Mouse (Mus musculus) limb, embryonic 12.5 days (tissue): ENCODE results near the gene Siglecg. TPM values are rescaled to one million over a fixed set of nuclear protein-coding genes. Genes with fewer than 3 reads are reported as not detected.

Experiments used
- ATAC-seq: fragments of 200-750 bp; cut with Nextera tagmentation; 2 replicates; pipeline ENCODE4 v1.8.0; 2017; ENCODE audit warnings: low read depth, moderate TSS enrichment; ENCODE audit not compliant: insufficient number of reproducible peaks, insufficient read depth, low FRiP score, low TSS enrichment
- H3K27ac ChIP-seq: fragments of 300-500 bp; sonication (generic); 2 replicates; pipeline ENCODE4 v1.5.1; 2016; ENCODE audit warnings: mild to moderate bottlenecking, moderate library complexity
- H3K27me3 ChIP-seq: fragments of 300-500 bp; sonication (generic); 2 replicates; pipeline ENCODE4 v1.6.1; 2016; ENCODE audit warnings: mild to moderate bottlenecking, moderate library complexity
- H3K36me3 ChIP-seq: fragments of 300-500 bp; sonication (generic); 2 replicates; pipeline ENCODE4 v1.6.1; 2016; ENCODE audit warnings: mild to moderate bottlenecking, moderate library complexity
- H3K4me1 ChIP-seq: fragments of 300-500 bp; sonication (generic); replicated peaks from 2 replicates; pipeline ENCODE4 v1.6.1; 2016
- H3K4me2 ChIP-seq: fragments of 300-500 bp; sonication (generic); 2 replicates; pipeline ENCODE4 v1.6.1; 2016; ENCODE audit warnings: mild to moderate bottlenecking, moderate library complexity
- H3K4me3 ChIP-seq: fragments of 300-500 bp; sonication (generic); replicated peaks from 2 replicates; pipeline ENCODE4 v1.5.1; 2016; ENCODE audit warnings: mild to moderate bottlenecking
- H3K9ac ChIP-seq: fragments of 300-500 bp; sonication (generic); replicated peaks from 2 replicates; pipeline ENCODE4 v1.6.1; 2016; ENCODE audit warnings: mild to moderate bottlenecking, moderate library complexity
- H3K9me3 ChIP-seq: fragments of 300-500 bp; sonication (generic); 2 replicates; pipeline ENCODE4 v1.6.1; 2016; ENCODE audit warnings: mild to moderate bottlenecking, moderate library complexity
- WGBS: fragments of 180-500 bp; shearing (Covaris S2); methylation state at CpG from one replicate; pipeline ENCODE4 v1.1.7; 2016; 5-methylcytosine and 5-hydroxymethylcytosine counted together
- microRNA-seq: library from miRNA; unstranded; fragments of <30 nt; microRNA quantifications from one replicate; pipeline ENCODE4, GENCODE M21; 2017
- polyA plus RNA-seq: library from polyadenylated mRNA; unstranded; fragments of >200 nt; fragmentation: Nextera tagmentation; extraction: Ambion mirVana; gene quantifications from 2 replicates; pipeline ENCODE4 v1.2.1, GENCODE M21; 2016

Siglecg gene
- polyA plus RNA-seq, 1 experiment from 2014 or later: not detected

DNA sequence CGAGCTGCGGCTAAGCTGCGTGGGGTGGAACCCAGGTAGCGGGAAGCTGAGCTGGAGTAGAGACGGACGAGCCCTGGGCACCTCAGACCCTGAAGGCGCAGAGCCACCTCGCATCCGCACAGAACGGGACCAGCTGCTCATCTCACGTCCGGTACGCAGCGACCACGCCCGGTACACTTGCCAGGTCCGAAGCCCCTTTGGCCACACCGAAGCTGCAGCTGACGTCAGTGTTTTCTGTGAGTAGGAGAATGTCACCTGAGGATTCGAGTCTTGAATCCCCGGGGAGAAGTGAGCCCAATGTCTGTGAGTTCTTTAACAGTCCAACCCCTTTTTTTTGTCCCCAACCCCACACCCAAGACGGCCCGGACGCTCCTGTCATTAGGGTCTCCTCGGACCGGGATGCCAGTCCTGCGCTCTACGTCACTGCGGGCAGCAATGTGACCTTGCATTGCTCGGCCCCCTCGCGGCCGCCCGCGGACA, 56.9 kb downstream of the Siglecg start:
- WGBS: 6% methylated on average over 35 of the region's 35 CpGs
- no peak overlapping the region for H3K27ac ChIP-seq
- peak overlapping the region; percentile 48 for H3K4me3 ChIP-seq
- H3K27me3 ChIP-seq: peaks cover 46% of the 10 kb centered on the region
- H3K9me3 ChIP-seq: no peaks in the 10 kb centered on the region
- peak; percentile 50; the same call in 1 of the 2 replicates for ATAC-seq
- H3K9ac ChIP-seq: peak overlapping the region; percentile 44; the same call in 1 of the 2 replicates
- no peaks in the 10 kb centered on the region for H3K36me3 ChIP-seq
- H3K4me1 ChIP-seq: peaks cover 17% of the 10 kb centered on the region; the same call in 1 of the 2 replicates
- H3K4me2 ChIP-seq: peak overlapping the region; percentile 82

DNA sequence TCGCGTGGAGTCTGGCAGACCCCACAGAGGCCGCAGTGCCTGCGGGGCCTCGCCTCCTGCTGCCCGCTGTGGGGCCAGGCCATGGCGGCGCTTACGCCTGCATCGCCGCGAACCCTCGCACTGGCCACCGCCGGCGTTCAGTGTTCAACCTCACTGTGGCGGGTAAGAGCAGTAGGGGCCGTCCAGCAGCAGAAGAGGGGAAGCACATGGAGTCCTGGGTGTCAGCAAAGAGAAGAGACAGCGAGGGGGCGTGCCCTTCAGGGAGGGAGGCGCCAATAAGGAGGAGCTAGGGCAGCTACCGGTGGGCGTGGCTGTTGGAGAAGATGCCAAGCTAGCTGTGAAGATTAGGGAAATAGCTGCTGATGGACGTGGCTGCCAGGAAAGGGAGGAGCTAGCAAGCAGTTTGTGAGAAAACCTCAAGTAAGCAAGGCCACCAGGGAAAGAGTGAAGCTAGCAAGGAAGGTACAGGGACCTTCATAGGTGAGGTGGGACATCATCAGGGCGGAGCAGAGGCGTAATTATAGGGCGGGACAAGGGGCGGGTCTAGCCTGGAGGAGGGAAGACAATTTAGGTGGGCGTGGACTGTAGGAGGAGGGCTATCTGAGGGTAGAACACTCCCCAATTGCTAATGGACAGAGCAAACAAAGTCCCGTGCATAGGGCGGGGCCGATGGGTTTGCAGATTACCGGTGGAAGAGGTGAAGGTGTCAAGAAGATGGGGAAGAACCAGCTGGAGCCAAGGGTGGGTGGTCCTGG, 57.5 kb downstream of the Siglecg start:
- H3K9ac ChIP-seq: peak overlapping the region; percentile 44; the same call in 1 of the 2 replicates
- under 1% methylated on average over 33 of the region's 33 CpGs for WGBS
- H3K27me3 ChIP-seq: peaks cover 46% of the 10 kb centered on the region
- H3K4me1 ChIP-seq: peaks cover 17% of the 10 kb centered on the region; the same call in 1 of the 2 replicates
- H3K4me3 ChIP-seq: peak overlapping the region; percentile 48
- H3K27ac ChIP-seq: no peak overlapping the region
- ATAC-seq: peak; percentile 73
- no peaks in the 10 kb centered on the region for H3K36me3 ChIP-seq
- H3K9me3 ChIP-seq: no peaks in the 10 kb centered on the region
- H3K4me2 ChIP-seq: peak overlapping the region; percentile 82

DNA sequence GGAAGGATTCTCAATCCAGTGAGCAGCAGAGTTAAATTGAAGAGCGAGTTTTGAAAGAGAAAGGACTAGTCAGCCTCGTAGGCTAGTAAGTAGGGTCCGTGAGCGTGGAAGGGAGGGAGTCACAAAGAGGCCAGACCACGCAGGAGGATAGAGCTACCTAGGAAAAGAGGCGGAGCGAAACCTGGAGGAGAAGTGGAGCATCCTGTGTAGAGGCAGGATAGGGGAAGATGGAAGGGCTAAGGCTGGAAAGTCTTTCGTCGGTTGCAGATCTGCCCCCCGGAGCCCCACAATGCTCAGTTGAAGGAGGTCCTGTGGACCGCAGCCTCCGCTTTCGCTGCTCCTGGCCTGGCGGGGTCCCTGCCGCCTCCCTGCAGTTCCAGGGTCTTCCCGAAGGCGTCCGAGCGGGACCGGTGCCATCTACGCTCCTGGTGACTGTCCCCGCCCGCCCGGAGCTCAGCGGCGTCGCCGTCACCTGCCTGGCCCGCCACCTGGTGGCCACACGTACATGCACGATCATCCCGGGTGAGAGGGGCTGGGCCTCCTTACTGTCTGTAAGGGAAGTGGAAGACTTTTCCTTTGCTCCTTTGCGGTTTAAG, 58.2 kb downstream of the Siglecg start:
- peak; percentile 49 for ATAC-seq
- H3K4me3 ChIP-seq: peak overlapping the region; percentile 48
- peaks cover 17% of the 10 kb centered on the region; the same call in 1 of the 2 replicates for H3K4me1 ChIP-seq
- peak overlapping the region; percentile 82 for H3K4me2 ChIP-seq
- H3K27ac ChIP-seq: no peak overlapping the region
- H3K9ac ChIP-seq: peak overlapping the region; percentile 37; the same call in 1 of the 2 replicates
- H3K36me3 ChIP-seq: no peaks in the 10 kb centered on the region
- WGBS: 1% methylated on average over 33 of the region's 33 CpGs
- H3K9me3 ChIP-seq: no peaks in the 10 kb centered on the region
- H3K27me3 ChIP-seq: peaks cover 46% of the 10 kb centered on the region

Small RNA genes within 50 kb of the gene (microRNA-seq; reads per million reads assigned to microRNA genes)
- 1.2 reads per million for gene Mir7051

Other genes with a start within 250 kb of the Siglecg start
- gene Zfp715, start 94.9 kb upstream of the Siglecg start, polyA plus RNA-seq: 14.5 and 15.1 TPM in 2 replicates
- gene Siglecf, start 56.9 kb upstream of the Siglecg start, polyA plus RNA-seq: 0.33 and 0.40 TPM in 2 replicates
- gene Lim2, start 19.5 kb downstream of the Siglecg start, polyA plus RNA-seq: not detected in 2 replicates
- 0.64 TPM in 1 of 2 replicates, not detected in the other for gene Nkg7, start 28.9 kb downstream of the Siglecg start, polyA plus RNA-seq
- not detected in 2 replicates for gene Cldnd2, start 32.6 kb downstream of the Siglecg start, polyA plus RNA-seq
- 236 and 240 TPM in 2 replicates for gene Etfb, start 35.9 kb downstream of the Siglecg start, polyA plus RNA-seq
- gene Gm45233, start 35.9 kb downstream of the Siglecg start, polyA plus RNA-seq: 1.1 TPM in 1 of 2 replicates, not detected in the other
- 1.8 and 3.7 TPM in 2 replicates for gene Vsig10l, start 54.9 kb downstream of the Siglecg start, polyA plus RNA-seq
- gene Iglon5, start 81.9 kb downstream of the Siglecg start, polyA plus RNA-seq: 1.4 and 1.7 TPM in 2 replicates
- gene 4931406B18Rik, start 97.7 kb downstream of the Siglecg start, polyA plus RNA-seq: not detected in 2 replicates
- gene Cd33, start 136.2 kb downstream of the Siglecg start, polyA plus RNA-seq: 0.83 and 1.4 TPM in 2 replicates
- 5.6 and 5.7 TPM in 2 replicates for gene Zfp658, start 154.1 kb downstream of the Siglecg start, polyA plus RNA-seq
- gene Zfp719, start 171.4 kb downstream of the Siglecg start, polyA plus RNA-seq: 15.6 and 15.7 TPM in 2 replicates
- 0.40 and 0.44 TPM in 2 replicates for gene Zfp819, start 199.0 kb downstream of the Siglecg start, polyA plus RNA-seq
- not detected in 2 replicates for gene Ceacam18, start 226.5 kb downstream of the Siglecg start, polyA plus RNA-seq